Mouse (Mus musculus): Measurements from ENCODE around the gene Nt5c. TPM values are rescaled to one million over a fixed set of nuclear protein-coding genes. Genes with fewer than 3 reads are reported as not detected.
"Not testable (repeated sequence)": the region's sequence is repeated elsewhere in the genome, so short reads cannot be mapped to it uniquely, and the experiment has no call there.

Gene Nt5c
- polyA plus RNA-seq, 1 experiment from 2014 or later = 60.9 TPM

- Histone ChIP-seq H3K27me3 (ENCODE audit: control insufficient read depth, insufficient read depth, low read length) (no peaks in the 10 kb centered on the region), H3K27ac (replicated peaks; ENCODE audit: low read depth, low read length) (no peak overlapping the region), H3K4me1 (ENCODE audit: control insufficient read depth, insufficient read depth, low read length) (0 out of 2 replicates have a peak, but pooled peaks cover 2% of the 10 kb centered on the region), H3K4me2 (ENCODE audit: low read depth, severe bottlenecking) (no peak overlapping the region), H3K36me3 (ENCODE audit: control insufficient read depth, insufficient read depth, low read length) (no peaks in the 10 kb centered on the region), H3K4me3 (ENCODE audit: low read depth, low read length) (no peak overlapping the region), H3K9ac (ENCODE audit: low read length) (no peak overlapping the region), H3K9me3 (ENCODE audit: control insufficient read depth, low read length) (no peaks in the 10 kb centered on the region)
- WGBS = 86% methylated on average over 15 of the region's 15 CpGs
- ATAC-seq (ENCODE audit: insufficient number of reproducible peaks, low FRiP score, low TSS enrichment, low read depth) = no peak
- DNase-seq (ENCODE audit: low spot score) = no peak
Measured at GRCm38 (mm10) chr11:115455619-115456018, 36.0 kb downstream of the Nt5c start.

GRCm38 (mm10) chr11:115454822-115455221 lies 36.8 kb downstream of the Nt5c start:
- H3K36me3 ChIP-seq (ENCODE audit: control insufficient read depth, insufficient read depth, low read length); H3K27ac ChIP-seq (replicated peaks; ENCODE audit: low read depth, low read length); ATAC-seq (ENCODE audit: insufficient number of reproducible peaks, low FRiP score, low TSS enrichment, low read depth); H3K4me1 ChIP-seq (ENCODE audit: control insufficient read depth, insufficient read depth, low read length); H3K9me3 ChIP-seq (ENCODE audit: control insufficient read depth, low read length); H3K4me3 ChIP-seq (ENCODE audit: low read depth, low read length); H3K27me3 ChIP-seq (ENCODE audit: control insufficient read depth, insufficient read depth, low read length); H3K4me2 ChIP-seq (ENCODE audit: low read depth, severe bottlenecking); H3K9ac ChIP-seq (ENCODE audit: low read length); DNase-seq (ENCODE audit: low spot score): not testable (repeated sequence)
- WGBS = 90% methylated on average over 6 of the region's 6 CpGs

GRCm38 (mm10) chr11:115453306-115453705 lies 38.4 kb downstream of the Nt5c start:
- 79% methylated on average over 4 of the region's 4 CpGs for WGBS
- no peaks in the 10 kb centered on the region for H3K27me3 ChIP-seq (ENCODE audit: control insufficient read depth, insufficient read depth, low read length)
- H3K4me2 ChIP-seq (ENCODE audit: low read depth, severe bottlenecking) = no peak overlapping the region
- H3K4me3 ChIP-seq (ENCODE audit: low read depth, low read length) = no peak overlapping the region
- H3K36me3 ChIP-seq (ENCODE audit: control insufficient read depth, insufficient read depth, low read length) = no peaks in the 10 kb centered on the region
- H3K9ac ChIP-seq (ENCODE audit: low read length) = no peak overlapping the region
- ATAC-seq (ENCODE audit: insufficient number of reproducible peaks, low FRiP score, low TSS enrichment, low read depth) (no peak), DNase-seq (ENCODE audit: low spot score) (no peak)
- 0 out of 2 replicates have a peak, but pooled peaks cover 4% of the 10 kb centered on the region for H3K4me1 ChIP-seq (ENCODE audit: control insufficient read depth, insufficient read depth, low read length)
- no peak overlapping the region for H3K27ac ChIP-seq (replicated peaks; ENCODE audit: low read depth, low read length)
- no peaks in the 10 kb centered on the region for H3K9me3 ChIP-seq (ENCODE audit: control insufficient read depth, low read length)

- no peak for DNase-seq (ENCODE audit: low spot score)
- Histone ChIP-seq H3K9ac (ENCODE audit: low read length) (no peak overlapping the region), H3K27me3 (ENCODE audit: control insufficient read depth, insufficient read depth, low read length) (no peaks in the 10 kb centered on the region), H3K27ac (replicated peaks; ENCODE audit: low read depth, low read length) (no peak overlapping the region), H3K4me2 (ENCODE audit: low read depth, severe bottlenecking) (no peak overlapping the region), H3K4me1 (ENCODE audit: control insufficient read depth, insufficient read depth, low read length) (0 out of 2 replicates have a peak, but pooled peaks cover 4% of the 10 kb centered on the region), H3K9me3 (ENCODE audit: control insufficient read depth, low read length) (no peaks in the 10 kb centered on the region), H3K4me3 (ENCODE audit: low read depth, low read length) (no peak overlapping the region), H3K36me3 (ENCODE audit: control insufficient read depth, insufficient read depth, low read length) (no peaks in the 10 kb centered on the region)
- WGBS = 88% methylated on average over 7 of the region's 7 CpGs
- ATAC-seq (ENCODE audit: insufficient number of reproducible peaks, low FRiP score, low TSS enrichment, low read depth) = no peak
Measured at GRCm38 (mm10) chr11:115452281-115452860, 39.3 kb downstream of the Nt5c start.

- H3K4me2 ChIP-seq (ENCODE audit: low read depth, severe bottlenecking) = no peak overlapping the region
- 78% methylated on average over 8 of the region's 8 CpGs for WGBS
Measured at GRCm38 (mm10) chr11:115451781-115452241, 39.9 kb downstream of the Nt5c start.

GRCm38 (mm10) chr11:115450176-115450575 lies 41.5 kb downstream of the Nt5c start:
- WGBS = 91% methylated on average over 7 of the region's 7 CpGs
- H3K4me3 ChIP-seq (ENCODE audit: low read depth, low read length) = no peak overlapping the region
- H3K27me3 ChIP-seq (ENCODE audit: control insufficient read depth, insufficient read depth, low read length) = no peaks in the 10 kb centered on the region
- ATAC-seq (ENCODE audit: insufficient number of reproducible peaks, low FRiP score, low TSS enrichment, low read depth) = no peak
- 0 out of 2 replicates have a peak, but pooled peaks cover 2% of the 10 kb centered on the region for H3K4me1 ChIP-seq (ENCODE audit: control insufficient read depth, insufficient read depth, low read length)
- no peaks in the 10 kb centered on the region for H3K36me3 ChIP-seq (ENCODE audit: control insufficient read depth, insufficient read depth, low read length)
- H3K4me2 ChIP-seq (ENCODE audit: low read depth, severe bottlenecking) = no peak overlapping the region
- H3K9ac ChIP-seq (ENCODE audit: low read length) = no peak overlapping the region
- H3K9me3 ChIP-seq (ENCODE audit: control insufficient read depth, low read length) = no peaks in the 10 kb centered on the region
- no peak for DNase-seq (ENCODE audit: low spot score)
- no peak overlapping the region for H3K27ac ChIP-seq (replicated peaks; ENCODE audit: low read depth, low read length)

More at GRCm38 (mm10) chr11:115451781-115452241, 39.9 kb downstream of the Nt5c start:
- ATAC-seq (ENCODE audit: insufficient number of reproducible peaks, low FRiP score, low TSS enrichment, low read depth) (no peak), DNase-seq (ENCODE audit: low spot score) (no peak)
- Histone ChIP-seq H3K4me1 (ENCODE audit: control insufficient read depth, insufficient read depth, low read length) (0 out of 2 replicates have a peak, but pooled peaks cover 2% of the 10 kb centered on the region), H3K4me3 (ENCODE audit: low read depth, low read length) (no peak overlapping the region), H3K27ac (replicated peaks; ENCODE audit: low read depth, low read length) (no peak overlapping the region), H3K27me3 (ENCODE audit: control insufficient read depth, insufficient read depth, low read length) (no peaks in the 10 kb centered on the region), H3K9ac (ENCODE audit: low read length) (no peak overlapping the region), H3K36me3 (ENCODE audit: control insufficient read depth, insufficient read depth, low read length) (no peaks in the 10 kb centered on the region), H3K9me3 (ENCODE audit: control insufficient read depth, low read length) (no peaks in the 10 kb centered on the region)

- WGBS = 35% methylated on average over 7 of the region's 7 CpGs
Measured at GRCm38 (mm10) chr11:115448998-115449397, 42.7 kb downstream of the Nt5c start.

GRCm38 (mm10) chr11:115448075-115448474 lies 43.6 kb downstream of the Nt5c start:
- no peak overlapping the region for H3K9ac ChIP-seq (ENCODE audit: low read length)
- H3K4me1 ChIP-seq (ENCODE audit: control insufficient read depth, insufficient read depth, low read length) = 0 out of 2 replicates have a peak, but pooled peaks cover 2% of the 10 kb centered on the region
- ATAC-seq (ENCODE audit: insufficient number of reproducible peaks, low FRiP score, low TSS enrichment, low read depth) = no peak
- H3K36me3 ChIP-seq (ENCODE audit: control insufficient read depth, insufficient read depth, low read length) = no peaks in the 10 kb centered on the region
- no peak overlapping the region for H3K4me2 ChIP-seq (ENCODE audit: low read depth, severe bottlenecking)
- 85% methylated on average over 16 of the region's 16 CpGs for WGBS
- H3K9me3 ChIP-seq (ENCODE audit: control insufficient read depth, low read length) = no peaks in the 10 kb centered on the region
- DNase-seq (ENCODE audit: low spot score) = no peak
- H3K27me3 ChIP-seq (ENCODE audit: control insufficient read depth, insufficient read depth, low read length) = no peaks in the 10 kb centered on the region
- H3K4me3 ChIP-seq (ENCODE audit: low read depth, low read length) = no peak overlapping the region
- H3K27ac ChIP-seq (replicated peaks; ENCODE audit: low read depth, low read length) = no peak overlapping the region

More at GRCm38 (mm10) chr11:115448998-115449397, 42.7 kb downstream of the Nt5c start:
- Histone ChIP-seq H3K36me3 (ENCODE audit: control insufficient read depth, insufficient read depth, low read length) (no peaks in the 10 kb centered on the region), H3K4me1 (ENCODE audit: control insufficient read depth, insufficient read depth, low read length) (0 out of 2 replicates have a peak, but pooled peaks cover 2% of the 10 kb centered on the region), H3K9me3 (ENCODE audit: control insufficient read depth, low read length) (no peaks in the 10 kb centered on the region), H3K27me3 (ENCODE audit: control insufficient read depth, insufficient read depth, low read length) (no peaks in the 10 kb centered on the region), H3K4me2 (ENCODE audit: low read depth, severe bottlenecking) (no peak overlapping the region), H3K4me3 (ENCODE audit: low read depth, low read length) (no peak overlapping the region), H3K9ac (ENCODE audit: low read length) (no peak overlapping the region), H3K27ac (replicated peaks; ENCODE audit: low read depth, low read length) (no peak overlapping the region)
- ATAC-seq (ENCODE audit: insufficient number of reproducible peaks, low FRiP score, low TSS enrichment, low read depth) (no peak), DNase-seq (ENCODE audit: low spot score) (no peak)
